In genomic region chr9:103504646-103505045, GRCm38 (mm10) we compare ENCODE assay signal across 17 mouse cellular contexts. TPM values are rescaled to one million over a fixed set of nuclear protein-coding genes. Genes with fewer than 3 reads are reported as not detected.
A peak's percentile ranks its signal among the peaks of the same experiment; 100 is the strongest.
DNase-seq lines count a peak whose midpoint lies in the region; ATAC-seq and TF ChIP-seq lines count a peak whose summit lies in the region.
"Had no signal": no experiment of that assay in that cellular context is flagged by ENCODE, and none has a peak within 500 bp of the region (broad histone marks: within the 10 kb centered on the region; RNA-seq: fewer than 3 reads in every experiment).

No protein-coding gene starts in this region.

- H3K27me3 ChIP-seq in forebrain, embryonic 12.5 days = 0 out of 2 replicates have a peak, but pooled peaks cover 3% of the 10 kb centered on the region
- H3K27me3 ChIP-seq in hindbrain, postnatal 0 days (ENCODE audit: insufficient read depth, low read length) = no peaks in the 10 kb centered on the region
- no peaks in the 10 kb centered on the region for H3K27me3 ChIP-seq in neural tube, embryonic 14.5 days (ENCODE audit: control insufficient read depth, insufficient read depth, low read length)
- H3K27me3 ChIP-seq: heart, embryonic 12.5 days; limb, embryonic 13.5 days had no signal

- no peaks in the 10 kb centered on the region for H3K9me3 ChIP-seq in forebrain, embryonic 12.5 days
- no peaks in the 10 kb centered on the region for H3K9me3 ChIP-seq in hindbrain, postnatal 0 days (ENCODE audit: low read length)
- no peaks in the 10 kb centered on the region for H3K9me3 ChIP-seq in neural tube, embryonic 14.5 days (ENCODE audit: control insufficient read depth, low read length)
- H3K9me3 ChIP-seq: heart, embryonic 12.5 days; limb, embryonic 13.5 days had no signal

- peaks cover 58% of the 10 kb centered on the region for H3K4me1 ChIP-seq in forebrain, embryonic 12.5 days
- H3K4me1 ChIP-seq in hindbrain, postnatal 0 days (ENCODE audit: insufficient read depth, low read length) = peaks cover 19% of the 10 kb centered on the region
- H3K4me1 ChIP-seq in neural tube, embryonic 14.5 days (ENCODE audit: control insufficient read depth, insufficient read depth, low read length) = peaks cover 29% of the 10 kb centered on the region

- H3K27ac ChIP-seq in forebrain, embryonic 12.5 days = peak overlapping the region; percentile 84
- no peak overlapping the region; the same call in 1 of the 2 replicates for H3K27ac ChIP-seq in hindbrain, postnatal 0 days
- no peak overlapping the region for H3K27ac ChIP-seq in neural tube, embryonic 14.5 days (ENCODE audit: low read depth, low read length)
- H3K27ac ChIP-seq: kidney, postnatal 0 days; limb, embryonic 13.5 days had no signal

- peak; percentile 35 for DNase-seq in retina, postnatal 1 day
- no peak for DNase-seq in retina, embryonic 14.5 days (ENCODE audit: low spot score)
- peak; percentile 64 for DNase-seq in hindbrain, postnatal 0 days (ENCODE audit: low spot score)
- no peak for DNase-seq in urinary bladder, postnatal 14 days (ENCODE audit: low spot score)
- no peak for DNase-seq in heart, adult 11 months
- DNase-seq in layer of hippocampus, postnatal 14 days (ENCODE audit: low spot score in 2 of 2) = no peak
- DNase-seq: adrenal gland, adult 2 months; gastrocnemius, postnatal 25 days; lung, adult 18-20 months; thymus, postnatal 4 days had no signal

- H3K4me2 ChIP-seq in forebrain, embryonic 12.5 days = no peak overlapping the region
- no peak overlapping the region for H3K4me2 ChIP-seq in hindbrain, postnatal 0 days (ENCODE audit: low read depth, low read length)
- H3K4me2 ChIP-seq in neural tube, embryonic 14.5 days (ENCODE audit: low read depth, low read length) = no peak overlapping the region
- H3K4me2 ChIP-seq: heart, embryonic 12.5 days; limb, embryonic 13.5 days had no signal

- H3K9ac ChIP-seq in forebrain, embryonic 12.5 days = no peak overlapping the region
- no peak overlapping the region for H3K9ac ChIP-seq in hindbrain, postnatal 0 days (replicated peaks; ENCODE audit: low read length)
- no peak overlapping the region for H3K9ac ChIP-seq in neural tube, embryonic 14.5 days (replicated peaks; ENCODE audit: low read depth, low read length)
- H3K9ac ChIP-seq: heart, embryonic 12.5 days; limb, embryonic 13.5 days had no signal

- WGBS in forebrain, embryonic 12.5 days = 12% methylated on average over 1 of the region's 1 CpGs
- WGBS in hindbrain, postnatal 0 days = 27% methylated on average over 1 of the region's 1 CpGs
- 15% methylated on average over 1 of the region's 1 CpGs for WGBS in neural tube, embryonic 14.5 days

- peak; percentile 93 for ATAC-seq in forebrain, embryonic 12.5 days (ENCODE audit: low FRiP score)
- peak; percentile 68 for ATAC-seq in hindbrain, postnatal 0 days
- peak; percentile 83 for ATAC-seq in neural tube, embryonic 14.5 days (ENCODE audit: low read depth)
- ATAC-seq: CD4-positive, CD25-positive, alpha-beta regulatory T cell, adult 4 months; Patski had no signal

- TF ChIP-seq CTCF in hindbrain, postnatal 0 days (IDR thresholded peaks at IDR 0.05; ENCODE audit: low read depth) = no peak

- H3K4me3 ChIP-seq in forebrain, embryonic 12.5 days (replicated peaks) = no peak overlapping the region
- H3K4me3 ChIP-seq in hindbrain, postnatal 0 days (ENCODE audit: low read length) = no peak overlapping the region
- H3K4me3 ChIP-seq in neural tube, embryonic 14.5 days (ENCODE audit: low read depth, low read length) = no peak overlapping the region
- H3K4me3 ChIP-seq: heart, embryonic 12.5 days; limb, embryonic 13.5 days had no signal

- no peaks in the 10 kb centered on the region for H3K36me3 ChIP-seq in forebrain, embryonic 12.5 days (replicated peaks)
- H3K36me3 ChIP-seq in hindbrain, postnatal 0 days (ENCODE audit: insufficient read depth, low read length) = no peaks in the 10 kb centered on the region
- no peaks in the 10 kb centered on the region for H3K36me3 ChIP-seq in neural tube, embryonic 14.5 days (ENCODE audit: control insufficient read depth, insufficient read depth, low read length)
- H3K36me3 ChIP-seq: limb, embryonic 13.5 days had no signal

RNA-seq across cellular contexts. Expression of gene Bfsp2, which starts 24.4 kb away (rescaled TPM):
- polyA plus RNA-seq in forebrain, embryonic 12.5 days (2016; fragmentation: Nextera tagmentation; extraction: Ambion mirVana) = 2.7 and 3.0 TPM in 2 replicates
- total RNA-seq in hindbrain, postnatal 0 days (2014; rRNA removed) = 1.8 and 4.2 TPM in 2 replicates
- 7.7 and 8.7 TPM in 2 replicates for polyA plus RNA-seq in hindbrain, postnatal 0 days (2015; fragmentation: Nextera tagmentation; extraction: Ambion mirVana)
- polyA plus RNA-seq in neural tube, embryonic 14.5 days (2014; fragmentation: Nextera tagmentation; extraction: Ambion mirVana) = 1.0 and 2.3 TPM in 2 replicates
- total RNA-seq in layer of hippocampus, postnatal 14 days (2021) = 10 to 100 TPM; 10.5 to 11.8 TPM
- total RNA-seq: adrenal gland, adult 2 months had no signal
- polyA plus RNA-seq: adrenal gland, adult 2 months; Patski had no signal

Comparison
In these comparisons a context has a peak if more than half of its experiments do, and no peak if none do; other contexts are left out.
1. DNase-seq: peak in retina, postnatal 1 day (single experiment) and hindbrain, postnatal 0 days (single experiment); none in retina, embryonic 14.5 days (single experiment), urinary bladder, postnatal 14 days (single experiment), heart, adult 11 months (single experiment) and layer of hippocampus, postnatal 14 days (0 of 2).
2. Peak in every context shown above with its lines, with median percentiles within 50 percentile points of each other: ATAC-seq.